Mouse (Mus musculus): Measurements from ENCODE around the gene Ube2j1. TPM values are rescaled to one million over a fixed set of nuclear protein-coding genes. Genes with fewer than 3 reads are reported as not detected.

Gene Ube2j1
- total and polyA plus RNA-seq, 3 experiments = 64.3 to 122 (median 93.0) TPM

DNA sequence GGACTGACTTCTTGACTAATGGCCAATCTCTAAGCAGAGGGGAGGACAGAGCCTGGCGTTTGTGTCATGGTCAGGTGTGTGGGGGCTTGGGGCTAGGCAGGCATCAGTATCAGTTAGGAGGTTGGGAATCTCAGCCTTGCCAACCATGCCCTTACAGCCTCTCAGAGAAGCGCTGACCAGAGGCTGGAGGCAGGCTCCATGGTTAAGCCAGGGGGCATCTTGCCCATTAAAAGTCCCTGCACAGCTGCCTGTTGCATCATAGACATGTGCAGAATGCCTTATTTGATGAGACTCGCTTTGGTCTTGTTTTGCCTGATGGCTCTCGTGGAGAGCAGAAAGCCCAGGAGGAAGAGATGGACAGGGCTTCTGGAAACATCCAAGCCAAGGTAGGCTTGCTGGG, 31.8 kb downstream of the Ube2j1 start, which contains the start of gene Gabrr2:
Gene Gabrr2 (plus strand): TSS at position 19 of the 400 bp plus-strand sequence.
- no peak within 1 kb of the TSS for H3K27ac ChIP-seq (ENCODE audit: insufficient read depth, low read depth)
- dilution Hi-C loops (cut with MboI; ENCODE audit: extremely low pct_ligation_motif_present, extremely low pct_unique_long_range_greater_than_20kb, low sequenced_read_pairs) (no loop called here), in situ Hi-C loops (cut with MboI; ENCODE audit: low pct_ligation_motif_present, low pct_unique_long_range_greater_than_20kb, low sequenced_read_pairs) (no loop called here)
- no peaks in the 10 kb centered on the region for H3K27me3 ChIP-seq (replicated peaks)
- peaks cover 0 to 5% of the 10 kb centered on the region in 2 experiments; a peak in 1 of 4 replicates for H3K4me1 ChIP-seq (ENCODE audit: control insufficient read depth in 1 of 2, insufficient read depth in 2 of 2)
- H3K4me2 ChIP-seq (ENCODE audit: insufficient read depth, low read depth, poor library complexity, severe bottlenecking) = no peak within 1 kb of the TSS
- no peak within 1 kb of the TSS for H3K9ac ChIP-seq (ENCODE audit: insufficient read depth, low read depth)
- no peaks in the 10 kb centered on the region for H3K36me3 ChIP-seq (replicated peaks in 1 of 2; ENCODE audit: control insufficient read depth in 1 of 2, insufficient read depth in 1 of 2, low read length in 1 of 2)
- no peak for TF ChIP-seq UBTF (IDR thresholded peaks at IDR 0.05; ENCODE audit: low read depth, low read length)
- no peak for TF ChIP-seq PAX5 (IDR thresholded peaks at IDR 0.05; ENCODE audit: low read length)
- no peak for TF ChIP-seq E2F4 (IDR thresholded peaks at IDR 0.05; ENCODE audit: insufficient replicate concordance, low read depth, low read length)
- no peak for TF ChIP-seq NRF1 (IDR thresholded peaks at IDR 0.05; ENCODE audit: low read depth, low read length)
- no peak for TF ChIP-seq HCFC1 (IDR thresholded peaks at IDR 0.05; ENCODE audit: low read depth, low read length)
- no peak for TF ChIP-seq MAFK (IDR thresholded peaks at IDR 0.05; ENCODE audit: insufficient replicate concordance, low read length)
- TF ChIP-seq SIN3A (IDR thresholded peaks at IDR 0.05; ENCODE audit: low read length) = no peak
- no peak for TF ChIP-seq RCOR1 (conservative IDR thresholded peaks at IDR 0.05; ENCODE audit: low read depth, low read length)
- TF ChIP-seq MAZ (IDR thresholded peaks at IDR 0.05; ENCODE audit: low read depth, low read length) = no peak
- H3K4me3 ChIP-seq (replicated peaks in 1 of 3; ENCODE audit: low read depth in 2 of 3, low read length in 2 of 3, poor library complexity in 1 of 3) = no peak within 1 kb of the TSS
- H3K9me3 ChIP-seq (replicated peaks; ENCODE audit: low read length) = no peaks in the 10 kb centered on the region
- no peak for DNase-seq (ENCODE audit: extremely low read depth)
- no peaks in the 10 kb centered on the region for H3K79me2 ChIP-seq (replicated peaks; ENCODE audit: control insufficient read depth, extremely low read depth, insufficient read depth, poor library complexity, severe bottlenecking)

DNA sequence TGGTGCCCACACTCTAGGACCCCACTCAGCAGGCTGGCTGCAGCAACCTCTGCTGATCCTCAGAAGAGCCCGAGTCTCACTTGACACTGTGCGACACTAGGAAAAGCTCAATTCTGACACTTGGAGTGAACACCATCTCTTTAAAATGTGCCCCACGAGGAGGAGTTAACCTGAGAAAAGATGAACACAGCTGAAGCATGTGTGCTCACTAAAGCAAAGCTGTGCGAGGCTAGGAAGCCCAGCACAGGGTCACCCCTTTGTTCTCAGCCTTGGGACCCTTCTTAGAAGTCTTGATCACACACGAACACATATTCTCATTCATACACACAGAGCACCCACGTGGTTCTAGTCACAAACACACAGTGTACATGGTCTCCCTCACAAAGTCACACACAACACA, 33.8 kb downstream of the Ube2j1 start:
- Histone ChIP-seq H3K9ac (ENCODE audit: insufficient read depth, low read depth) (no peak overlapping the region), H3K27me3 (replicated peaks) (no peaks in the 10 kb centered on the region), H3K9me3 (replicated peaks; ENCODE audit: low read length) (no peaks in the 10 kb centered on the region), H3K4me3 (replicated peaks in 1 of 3; ENCODE audit: low read depth in 2 of 3, low read length in 2 of 3, poor library complexity in 1 of 3) (no peak overlapping the region), H3K27ac (ENCODE audit: insufficient read depth, low read depth) (no peak overlapping the region), H3K4me1 (ENCODE audit: control insufficient read depth in 1 of 2, insufficient read depth in 2 of 2) (peaks cover 0 to 3% of the 10 kb centered on the region in 2 experiments; a peak in 1 of 4 replicates), H3K36me3 (replicated peaks in 1 of 2; ENCODE audit: control insufficient read depth in 1 of 2, insufficient read depth in 1 of 2, low read length in 1 of 2) (no peaks in the 10 kb centered on the region), H3K4me2 (ENCODE audit: insufficient read depth, low read depth, poor library complexity, severe bottlenecking) (no peak overlapping the region), H3K79me2 (replicated peaks; ENCODE audit: control insufficient read depth, extremely low read depth, insufficient read depth, poor library complexity, severe bottlenecking) (no peaks in the 10 kb centered on the region)
- TF ChIP-seq NRF1 (IDR thresholded peaks at IDR 0.05; ENCODE audit: low read depth, low read length) (no peak), CTCF (conservative IDR thresholded peaks at IDR 0.05 in 1 of 2, IDR thresholded peaks at IDR 0.05 in 1 of 2; ENCODE audit: low read depth in 2 of 2, low read length in 2 of 2) (no peak), MEF2A (IDR thresholded peaks at IDR 0.05; ENCODE audit: borderline replicate concordance, low read depth, low read length) (no peak), JUND (conservative IDR thresholded peaks at IDR 0.05; ENCODE audit: low read depth, low read length) (no peak), MAX (IDR thresholded peaks at IDR 0.05; ENCODE audit: low read length) (no peak), ELF1 (IDR thresholded peaks at IDR 0.05; ENCODE audit: low read depth, low read length) (no peak), MAZ (IDR thresholded peaks at IDR 0.05; ENCODE audit: low read depth, low read length) (no peak)
- in situ Hi-C loops (cut with MboI; ENCODE audit: low pct_ligation_motif_present, low pct_unique_long_range_greater_than_20kb, low sequenced_read_pairs) (no loop called here), dilution Hi-C loops (cut with MboI; ENCODE audit: extremely low pct_ligation_motif_present, extremely low pct_unique_long_range_greater_than_20kb, low sequenced_read_pairs) (no loop called here)
- DNase-seq (ENCODE audit: extremely low read depth) = no peak

Data from CH12.LX (cell line).